Mouse (Mus musculus) lung, postnatal 0 days (tissue): ENCODE measurements at regions not wholly inside any gene's neighbourhood (a gene's known extent, or its start where the extent isn't known, plus 50 kb on each side); places are given as distances from the start of the nearest gene placed in this dataset.

Experiments used
- CTCF ChIP-seq: IDR thresholded peaks from 2 replicates; pipeline ENCODE4 v1.5.1; 2016; ENCODE audit warnings: antibody characterized with exemption, mild to moderate bottlenecking
- EP300 ChIP-seq: IDR thresholded peaks from 2 replicates; pipeline ENCODE4 v1.6.1; 2016; ENCODE audit warnings: antibody characterized with exemption, mild to moderate bottlenecking, control low read depth

DNA sequence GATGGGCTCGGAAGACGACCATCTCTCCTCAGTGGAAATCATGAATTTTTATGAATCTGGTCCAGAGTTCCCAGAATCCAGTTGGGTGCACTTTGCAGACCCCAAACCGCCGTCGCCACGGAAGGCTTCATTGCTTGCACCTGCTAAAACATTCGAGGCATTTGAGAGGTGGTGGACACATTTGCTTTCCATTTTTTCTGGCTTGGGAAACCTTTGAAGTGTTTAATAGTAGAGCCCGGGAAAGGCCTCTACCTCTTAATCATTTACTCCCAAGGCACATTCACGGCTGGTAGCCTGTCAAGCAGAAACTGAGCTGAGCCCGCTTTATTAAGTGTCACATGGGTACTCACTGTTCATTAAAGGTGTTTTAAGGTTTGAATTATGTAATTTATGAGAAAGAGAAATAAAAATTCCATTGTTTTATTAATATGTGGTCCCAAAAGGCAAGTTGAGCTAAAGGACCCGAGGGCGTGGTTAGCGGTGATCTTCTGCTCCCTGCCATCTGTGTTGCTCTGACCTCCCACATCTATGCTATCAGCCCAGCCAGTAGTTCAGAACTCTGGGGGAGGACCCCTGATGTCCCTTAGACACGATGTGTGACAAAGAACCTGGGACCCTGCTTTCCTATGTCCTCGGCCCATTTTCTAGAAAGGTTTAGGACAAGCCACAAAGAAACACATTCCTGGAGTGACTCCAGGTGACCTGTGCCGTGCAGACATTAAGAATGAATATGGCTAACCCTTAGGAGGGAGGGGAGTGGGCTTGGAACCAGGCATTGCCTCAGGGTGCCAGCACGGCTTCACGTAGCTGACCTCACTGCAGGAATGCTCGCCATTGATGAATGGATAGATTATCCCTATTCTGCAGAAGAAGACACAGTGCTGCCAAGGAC, 227.9 kb downstream of the Emx2 start:
- no peak for TF ChIP-seq CTCF
- no peak for TF ChIP-seq EP300
